Comparison of ENCODE assay signal across 8 mouse cellular contexts in the genomic region with DNA sequence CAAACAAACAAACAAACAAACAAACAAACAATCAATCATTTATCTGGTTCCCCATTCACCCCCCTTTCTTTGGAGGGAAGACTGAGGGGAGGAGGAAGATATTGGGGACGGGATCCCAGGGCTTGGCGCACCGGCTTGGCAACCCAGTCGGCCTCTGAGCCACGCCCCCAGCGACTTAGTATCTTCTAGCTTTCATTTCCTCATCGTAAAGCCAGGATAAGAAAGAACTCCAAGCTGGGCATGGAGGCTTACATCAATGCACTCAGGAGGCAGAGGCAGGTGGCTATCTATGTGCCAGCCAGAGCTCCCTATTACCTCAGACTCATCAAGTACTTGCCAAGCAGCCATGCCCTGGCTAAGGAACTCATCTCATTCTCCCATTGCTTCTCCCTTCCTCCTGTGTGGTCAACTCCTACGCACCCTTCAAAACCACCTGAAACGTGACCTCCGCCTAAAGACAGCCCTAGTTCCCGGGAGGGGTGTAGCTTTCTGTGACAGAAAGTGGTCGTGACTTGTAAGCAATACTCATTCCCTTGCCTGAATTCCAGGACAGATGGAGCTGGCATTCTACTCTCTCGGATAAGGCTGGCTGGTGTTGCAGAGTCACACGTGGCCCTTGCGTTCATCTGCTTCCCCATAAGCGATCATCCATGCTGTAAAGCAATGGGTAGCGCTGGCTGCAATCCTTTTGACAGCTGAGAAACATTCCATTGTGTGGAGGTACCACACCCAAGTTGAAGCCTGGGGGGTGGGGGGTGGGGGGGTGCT. TPM values are rescaled to one million over a fixed set of nuclear protein-coding genes. Genes with fewer than 3 reads are reported as not detected.
DNase-seq lines count a peak whose midpoint lies in the region; ATAC-seq and TF ChIP-seq lines count a peak whose summit lies in the region.

No protein-coding gene starts in this region.

- H3K4me2 ChIP-seq in lung, embryonic 16.5 days (ENCODE audit: low read depth, low read length): peak overlapping the region; percentile 93
- H3K4me2 ChIP-seq in embryonic facial prominence, embryonic 11.5 days (ENCODE audit: low read depth, low read length): peak overlapping the region; percentile 83
- peak overlapping the region; percentile 70 for H3K4me2 ChIP-seq in intestine, embryonic 14.5 days (ENCODE audit: low read length)
- H3K4me2 ChIP-seq in midbrain, embryonic 15.5 days: peak overlapping the region; percentile 82

- TF ChIP-seq CTCF in lung, adult 2 months (IDR thresholded peaks at IDR 0.05; ENCODE audit: insufficient read depth, low read length): no peak

- peaks cover 18% of the 10 kb centered on the region for H3K4me1 ChIP-seq in lung, embryonic 16.5 days (replicated peaks; ENCODE audit: control insufficient read depth, insufficient read depth, low read length)
- peaks cover 11% of the 10 kb centered on the region for H3K4me1 ChIP-seq in lung, adult 2 months (ENCODE audit: control insufficient read depth, insufficient read depth, low read length)
- H3K4me1 ChIP-seq in embryonic facial prominence, embryonic 11.5 days (ENCODE audit: control insufficient read depth, insufficient read depth, low read length): peaks cover 3% of the 10 kb centered on the region; the same call in 1 of the 2 replicates
- H3K4me1 ChIP-seq in intestine, embryonic 14.5 days (replicated peaks; ENCODE audit: control insufficient read depth, insufficient read depth, low read length): peaks cover 5% of the 10 kb centered on the region
- peaks cover 19% of the 10 kb centered on the region for H3K4me1 ChIP-seq in midbrain, embryonic 15.5 days

- H3K27ac ChIP-seq in lung, embryonic 16.5 days (ENCODE audit: low read length): no peak overlapping the region
- no peak overlapping the region for H3K27ac ChIP-seq in embryonic facial prominence, embryonic 11.5 days (replicated peaks; ENCODE audit: low read depth, low read length)
- H3K27ac ChIP-seq in intestine, embryonic 14.5 days (ENCODE audit: low read depth): no peak overlapping the region
- no peak overlapping the region for H3K27ac ChIP-seq in midbrain, embryonic 15.5 days

- no peaks in the 10 kb centered on the region for H3K36me3 ChIP-seq in lung, embryonic 16.5 days (ENCODE audit: control insufficient read depth, insufficient read depth, low read length)
- no peaks in the 10 kb centered on the region for H3K36me3 ChIP-seq in embryonic facial prominence, embryonic 11.5 days (replicated peaks; ENCODE audit: control insufficient read depth, insufficient read depth, low read depth, low read length)
- H3K36me3 ChIP-seq in intestine, embryonic 14.5 days (ENCODE audit: control insufficient read depth, insufficient read depth, low read length): no peaks in the 10 kb centered on the region
- H3K36me3 ChIP-seq in midbrain, embryonic 15.5 days (replicated peaks): no peaks in the 10 kb centered on the region

- ATAC-seq in lung, embryonic 16.5 days (ENCODE audit: low read depth): no peak
- no peak for ATAC-seq in embryonic facial prominence, embryonic 11.5 days (replicated peaks; ENCODE audit: insufficient number of reproducible peaks, low FRiP score, low TSS enrichment, low read depth)
- ATAC-seq in intestine, embryonic 14.5 days (replicated peaks; ENCODE audit: low FRiP score, low TSS enrichment, low read depth): no peak
- no peak; the same call in 1 of the 2 replicates for ATAC-seq in midbrain, embryonic 15.5 days (replicated peaks)

- peak overlapping the region; percentile 21; the same call in 1 of the 2 replicates for H3K9ac ChIP-seq in lung, embryonic 16.5 days (ENCODE audit: low read length)
- H3K9ac ChIP-seq in embryonic facial prominence, embryonic 11.5 days (replicated peaks; ENCODE audit: low read length): peak overlapping the region; percentile 63; the same call in 1 of the 2 replicates
- no peak overlapping the region for H3K9ac ChIP-seq in intestine, embryonic 14.5 days (ENCODE audit: low read length)
- H3K9ac ChIP-seq in midbrain, embryonic 15.5 days: no peak overlapping the region

- peak overlapping the region; percentile 59 for H3K4me3 ChIP-seq in lung, embryonic 16.5 days (ENCODE audit: low read length)
- no peak overlapping the region for H3K4me3 ChIP-seq in lung, adult 2 months (replicated peaks; ENCODE audit: extremely low read depth, low read depth, low read length)
- no peak overlapping the region; the same call in 1 of the 2 replicates for H3K4me3 ChIP-seq in embryonic facial prominence, embryonic 11.5 days (ENCODE audit: low read depth, low read length)
- H3K4me3 ChIP-seq in intestine, embryonic 14.5 days (ENCODE audit: low read depth, low read length): peak overlapping the region; percentile 42
- H3K4me3 ChIP-seq in midbrain, embryonic 15.5 days: peak overlapping the region; percentile 47

- no peaks in the 10 kb centered on the region for H3K9me3 ChIP-seq in lung, embryonic 16.5 days (ENCODE audit: control insufficient read depth, low read length)
- no peaks in the 10 kb centered on the region for H3K9me3 ChIP-seq in embryonic facial prominence, embryonic 11.5 days (replicated peaks; ENCODE audit: control insufficient read depth, low read length)
- no peaks in the 10 kb centered on the region for H3K9me3 ChIP-seq in intestine, embryonic 14.5 days (ENCODE audit: control insufficient read depth, low read length)
- H3K9me3 ChIP-seq in midbrain, embryonic 15.5 days: no peaks in the 10 kb centered on the region

- DNase-seq in lung, adult 2 months: no peak
- no peak for DNase-seq in embryonic facial prominence, embryonic 11.5 days (ENCODE audit: low spot score)
- DNase-seq in intestine, embryonic 14.5 days (ENCODE audit: low spot score): no peak
- DNase-seq in right cerebral cortex, postnatal 14 days: no peak
- no peak for DNase-seq in gastrocnemius, adult 8-10 months (ENCODE audit: low spot score in 2 of 2)
- no peak for DNase-seq in left cerebral cortex, adult 18-20 months (ENCODE audit: low spot score in 2 of 2)

- no peak for TF ChIP-seq POLR2A in lung, adult 2 months (IDR thresholded peaks at IDR 0.05; ENCODE audit: borderline replicate concordance, extremely low read depth, low read depth, low read length)

- H3K27me3 ChIP-seq in lung, embryonic 16.5 days (ENCODE audit: control insufficient read depth, insufficient read depth, low read depth, low read length): peaks cover 3% of the 10 kb centered on the region; the same call in 1 of the 2 replicates
- peaks cover 28% of the 10 kb centered on the region for H3K27me3 ChIP-seq in embryonic facial prominence, embryonic 11.5 days (ENCODE audit: control insufficient read depth, insufficient read depth, low read length)
- peaks cover 18% of the 10 kb centered on the region for H3K27me3 ChIP-seq in intestine, embryonic 14.5 days (replicated peaks; ENCODE audit: control insufficient read depth, insufficient read depth, low read length)
- peaks cover 48% of the 10 kb centered on the region for H3K27me3 ChIP-seq in midbrain, embryonic 15.5 days (replicated peaks)

- WGBS in lung, embryonic 16.5 days: 14% methylated on average over 17 of the region's 17 CpGs
- 16% methylated on average over 17 of the region's 17 CpGs for WGBS in lung, adult 2 months
- 18% methylated on average over 17 of the region's 17 CpGs for WGBS in embryonic facial prominence, embryonic 11.5 days
- WGBS in intestine, embryonic 14.5 days: 19% methylated on average over 17 of the region's 17 CpGs
- 17% methylated on average over 17 of the region's 17 CpGs for whole genome bisulfite sequencing in midbrain, embryonic 15.5 days

RNA-seq across cellular contexts. Expression of a gene that starts 5.5 kb away (rescaled TPM):
- polyA plus RNA-seq in lung, embryonic 16.5 days (2015; fragmentation: Nextera tagmentation; extraction: Ambion mirVana): 23.0 and 23.2 TPM in 2 replicates
- 20.4 and 25.3 TPM in 2 replicates for polyA plus RNA-seq in lung, adult 2 months (2012; rRNA removed)
- 25.2 and 27.4 TPM in 2 replicates for polyA plus RNA-seq in embryonic facial prominence, embryonic 11.5 days (2014; fragmentation: Nextera tagmentation; extraction: Ambion mirVana)
- polyA plus RNA-seq in intestine, embryonic 14.5 days (2014; fragmentation: Nextera tagmentation; extraction: Ambion mirVana): 23.3 and 24.4 TPM in 2 replicates
- polyA plus RNA-seq in midbrain, embryonic 15.5 days (2015; fragmentation: Nextera tagmentation; extraction: Ambion mirVana): 55.4 and 55.5 TPM in 2 replicates
- total RNA-seq in gastrocnemius, adult 8-10 months (2022): 1 to 10 TPM; 5.0 to 5.7 (median 5.2) TPM
- total RNA-seq in left cerebral cortex, adult 18-20 months (2021): 10 to 100 TPM in 1 of 2 experiments, 1 to 10 TPM in 1; 9.8 to 10.1 TPM

RNA-seq across cellular contexts. Expression of a gene that starts 5.9 kb away (rescaled TPM):
- polyA plus RNA-seq in lung, embryonic 16.5 days (2015; fragmentation: Nextera tagmentation; extraction: Ambion mirVana): 15.9 and 16.9 TPM in 2 replicates
- polyA plus RNA-seq in lung, adult 2 months (2012; rRNA removed): 58.8 and 106 TPM in 2 replicates
- polyA plus RNA-seq in embryonic facial prominence, embryonic 11.5 days (2014; fragmentation: Nextera tagmentation; extraction: Ambion mirVana): 7.8 and 8.7 TPM in 2 replicates
- polyA plus RNA-seq in intestine, embryonic 14.5 days (2014; fragmentation: Nextera tagmentation; extraction: Ambion mirVana): 15.4 and 16.3 TPM in 2 replicates
- polyA plus RNA-seq in midbrain, embryonic 15.5 days (2015; fragmentation: Nextera tagmentation; extraction: Ambion mirVana): 7.7 and 8.2 TPM in 2 replicates
- 10 to 100 TPM; 11.4 to 13.1 (median 12.3) TPM for total RNA-seq in gastrocnemius, adult 8-10 months (2022)
- total RNA-seq in left cerebral cortex, adult 18-20 months (2021): 10 to 100 TPM; 24.3 to 26.4 TPM

Comparison
In these comparisons a context has a peak if more than half of its experiments do, and no peak if none do; other contexts are left out.
1. H3K4me3 ChIP-seq: peak in lung, embryonic 16.5 days (single experiment), intestine, embryonic 14.5 days (single experiment) and midbrain, embryonic 15.5 days (single experiment); none in lung, adult 2 months (single experiment) and embryonic facial prominence, embryonic 11.5 days (single experiment).
2. H3K9ac ChIP-seq: peak in lung, embryonic 16.5 days (single experiment) and embryonic facial prominence, embryonic 11.5 days (single experiment); none in intestine, embryonic 14.5 days (single experiment) and midbrain, embryonic 15.5 days (single experiment).
3. Peak in every context shown above with its lines, with median percentiles within 50 percentile points of each other: H3K4me2 ChIP-seq.